Mouse (Mus musculus) stomach, postnatal 0 days (tissue): ENCODE results near the gene Stil.

Experiments used
- CTCF ChIP-seq: IDR thresholded peaks from 2 replicates; pipeline ENCODE4 v1.5.1; 2016; ENCODE audit warnings: antibody characterized with exemption, low read depth, mild to moderate bottlenecking, moderate library complexity
- EP300 ChIP-seq: optimal IDR thresholded peaks from 2 replicates; pipeline ENCODE3; 2016; ENCODE audit warnings: antibody characterized with exemption

DNA sequence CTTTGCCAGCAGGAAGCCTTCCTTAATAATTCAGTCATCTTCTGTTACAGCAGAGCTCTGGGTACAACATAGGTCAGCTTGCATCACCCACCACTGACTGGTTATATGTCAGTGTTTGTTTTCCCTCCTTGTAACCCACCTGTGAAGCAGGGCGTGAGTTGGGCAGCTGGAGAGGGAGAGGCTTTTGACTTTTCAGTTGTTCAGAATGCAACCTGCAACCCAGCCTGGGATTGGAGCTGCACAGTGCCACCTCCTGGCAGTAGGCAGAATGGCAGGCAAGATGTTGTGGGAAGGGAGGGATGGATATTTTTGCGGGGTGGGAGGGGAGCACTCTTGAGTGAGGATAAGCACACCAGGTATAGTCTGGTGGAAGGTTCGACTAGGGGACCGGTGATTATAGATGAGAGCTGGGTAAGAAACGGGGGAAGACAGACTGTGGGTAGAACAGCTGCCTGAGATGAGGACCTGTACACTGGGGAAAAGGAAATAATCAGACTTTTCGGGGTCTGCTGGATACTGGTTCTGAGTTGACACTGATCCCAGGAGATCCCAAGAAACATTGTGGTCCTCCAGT lies 85.7 kb downstream of the Stil start:
- TF ChIP-seq CTCF (peak; percentile 98), EP300 (no peak)
